Mouse (Mus musculus): ENCODE results near the gene Grin3b.

GRCm38 (mm10) chr10:80023758-80024157 lies 53.2 kb downstream of the Grin3b start:
- no peak for TF ChIP-seq CTCF (IDR thresholded peaks at IDR 0.05; ENCODE audit: control insufficient read depth, insufficient read depth, insufficient read length)
- TF ChIP-seq USF1 (IDR thresholded peaks at IDR 0.05; ENCODE audit: low read depth): no peak
- peak; percentile 63 for TF ChIP-seq MAX (IDR thresholded peaks at IDR 0.05)
- TF ChIP-seq CEBPB (IDR thresholded peaks at IDR 0.05; ENCODE audit: low read depth): no peak
- no peak for TF ChIP-seq FOSL1 (IDR thresholded peaks at IDR 0.05; ENCODE audit: insufficient read depth, low read length, poor library complexity, severe bottlenecking)
- no peak for TF ChIP-seq MYOD1 (IDR thresholded peaks at IDR 0.05; ENCODE audit: control insufficient read depth, insufficient read length, low read depth)
